Mouse (Mus musculus): ENCODE measurements around the gene Car6. TPM values are rescaled to one million over a fixed set of nuclear protein-coding genes. Genes with fewer than 3 reads are reported as not detected.

The Car6 gene
- total and polyA plus RNA-seq, 3 experiments, result not detected

DNA sequence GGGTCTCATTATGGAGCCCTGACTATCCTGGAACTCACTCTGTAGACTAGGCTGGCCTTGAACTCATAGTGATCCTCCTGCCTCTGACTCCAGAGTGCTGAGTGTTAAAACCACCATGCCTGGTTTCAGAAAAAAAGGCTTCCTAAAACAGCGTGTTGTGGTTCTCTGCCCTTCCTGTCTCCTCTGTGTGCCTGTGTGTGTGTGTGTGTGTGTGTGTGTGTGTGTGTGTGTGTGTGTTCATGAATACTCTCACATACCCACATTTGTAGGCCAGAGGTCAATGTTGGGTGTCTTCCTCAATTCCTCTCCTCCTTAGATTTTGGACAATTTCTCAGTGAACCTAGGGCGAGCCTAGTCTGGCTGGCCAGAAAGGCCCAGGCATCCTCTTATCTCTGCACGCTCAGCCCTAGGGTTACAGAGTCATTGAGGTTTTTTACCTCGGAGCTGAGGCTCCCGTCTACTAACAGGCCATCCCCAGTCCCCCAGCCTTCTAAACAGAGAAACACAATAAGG lies 16.0 kb upstream of the Car6 start:
- TF ChIP-seq PAX5 (IDR thresholded peaks at IDR 0.05; ENCODE audit: low read length), result no peak
- no peak for TF ChIP-seq USF1 (IDR thresholded peaks at IDR 0.05; ENCODE audit: low read depth, low read length)
- no peak for TF ChIP-seq NRF1 (IDR thresholded peaks at IDR 0.05; ENCODE audit: low read depth, low read length)
- TF ChIP-seq CTCF (conservative IDR thresholded peaks at IDR 0.05 in 1 of 2, IDR thresholded peaks at IDR 0.05 in 1 of 2; ENCODE audit: low read depth in 2 of 2, low read length in 2 of 2), result no peak
- TF ChIP-seq TCF12 (IDR thresholded peaks at IDR 0.05; ENCODE audit: low read depth, low read length), result no peak
- no peak for TF ChIP-seq POLR2AphosphoS2 (IDR thresholded peaks at IDR 0.05; ENCODE audit: low read depth, low read length)
- no peak for TF ChIP-seq SMC3 (IDR thresholded peaks at IDR 0.05; ENCODE audit: low read depth, low read length)
- TF ChIP-seq MAZ (IDR thresholded peaks at IDR 0.05; ENCODE audit: low read depth, low read length), result no peak
- peaks cover 7 to 10% of the 10 kb centered on the region in 2 experiments for H3K4me1 ChIP-seq (ENCODE audit: control insufficient read depth in 1 of 2, insufficient read depth in 2 of 2)
- dilution Hi-C loops (cut with MboI; ENCODE audit: extremely low pct_ligation_motif_present, extremely low pct_unique_long_range_greater_than_20kb, low sequenced_read_pairs) (no loop called here), in situ Hi-C loops (cut with MboI; ENCODE audit: low pct_ligation_motif_present, low pct_unique_long_range_greater_than_20kb, low sequenced_read_pairs) (loop anchor here (5.0 kb wide), 1 partner anchor 80 kb away; no protein-coding TSS in a partner anchor)
- H3K79me2 ChIP-seq (replicated peaks; ENCODE audit: control insufficient read depth, extremely low read depth, insufficient read depth, poor library complexity, severe bottlenecking), result no peaks in the 10 kb centered on the region
- H3K9me3 ChIP-seq (replicated peaks; ENCODE audit: low read length), result no peaks in the 10 kb centered on the region
- H3K27ac ChIP-seq (ENCODE audit: insufficient read depth, low read depth), result no peak overlapping the region
- DNase-seq (ENCODE audit: extremely low read depth), result no peak
- no peak overlapping the region for H3K4me3 ChIP-seq (replicated peaks in 1 of 3; ENCODE audit: low read depth in 2 of 3, low read length in 2 of 3, poor library complexity in 1 of 3)
- no peaks in the 10 kb centered on the region for H3K27me3 ChIP-seq (replicated peaks)
- H3K4me2 ChIP-seq (ENCODE audit: insufficient read depth, low read depth, poor library complexity, severe bottlenecking), result no peak overlapping the region
- H3K36me3 ChIP-seq (replicated peaks in 1 of 2; ENCODE audit: control insufficient read depth in 1 of 2, insufficient read depth in 1 of 2, low read length in 1 of 2), result no peaks in the 10 kb centered on the region
- no peak overlapping the region for H3K9ac ChIP-seq (ENCODE audit: insufficient read depth, low read depth)

GRCm38 (mm10) chr4:150216423-150216822 lies 15.3 kb upstream of the Car6 start:
- in situ Hi-C loops (cut with MboI; ENCODE audit: low pct_ligation_motif_present, low pct_unique_long_range_greater_than_20kb, low sequenced_read_pairs) (loop anchor here (5.0 kb wide), 1 partner anchor 79 kb away; no protein-coding TSS in a partner anchor), dilution Hi-C loops (cut with MboI; ENCODE audit: extremely low pct_ligation_motif_present, extremely low pct_unique_long_range_greater_than_20kb, low sequenced_read_pairs) (no loop called here)
- peaks cover 7 to 13% of the 10 kb centered on the region in 2 experiments for H3K4me1 ChIP-seq (ENCODE audit: control insufficient read depth in 1 of 2, insufficient read depth in 2 of 2)

GRCm38 (mm10) chr4:150213910-150214309 lies 12.8 kb upstream of the Car6 start:
- no peak for DNase-seq (ENCODE audit: extremely low read depth)
- TF ChIP-seq SIN3A (IDR thresholded peaks at IDR 0.05; ENCODE audit: low read length), result no peak
- no peak for TF ChIP-seq USF2 (conservative IDR thresholded peaks at IDR 0.05; ENCODE audit: low read depth, low read length)
- TF ChIP-seq HCFC1 (IDR thresholded peaks at IDR 0.05; ENCODE audit: low read depth, low read length), result no peak
- TF ChIP-seq UBTF (IDR thresholded peaks at IDR 0.05; ENCODE audit: low read depth, low read length), result no peak
- TF ChIP-seq PAX5 (IDR thresholded peaks at IDR 0.05; ENCODE audit: low read length), result no peak
- no peak for TF ChIP-seq MAFK (IDR thresholded peaks at IDR 0.05; ENCODE audit: insufficient replicate concordance, low read length)
- no peak for TF ChIP-seq NRF1 (IDR thresholded peaks at IDR 0.05; ENCODE audit: low read depth, low read length)
- no peak for TF ChIP-seq CHD1 (IDR thresholded peaks at IDR 0.05; ENCODE audit: low read depth, low read length)
- TF ChIP-seq GABPA (IDR thresholded peaks at IDR 0.05; ENCODE audit: insufficient replicate concordance, low read depth, low read length), result no peak
- no peak for TF ChIP-seq KAT2A (IDR thresholded peaks at IDR 0.05; ENCODE audit: insufficient replicate concordance, low read length)
- TF ChIP-seq RCOR1 (conservative IDR thresholded peaks at IDR 0.05; ENCODE audit: low read depth, low read length), result no peak
- TF ChIP-seq CTCF (conservative IDR thresholded peaks at IDR 0.05 in 1 of 2, IDR thresholded peaks at IDR 0.05 in 1 of 2; ENCODE audit: low read depth in 2 of 2, low read length in 2 of 2), result peak; percentile 35 to 59
- no peak for TF ChIP-seq BHLHE40 (IDR thresholded peaks at IDR 0.05; ENCODE audit: low read depth, low read length)
- peak; percentile 35 for TF ChIP-seq SMC3 (IDR thresholded peaks at IDR 0.05; ENCODE audit: low read depth, low read length)
- no peak for TF ChIP-seq TCF12 (IDR thresholded peaks at IDR 0.05; ENCODE audit: low read depth, low read length)
- TF ChIP-seq MAX (IDR thresholded peaks at IDR 0.05; ENCODE audit: low read length), result no peak
- no peak for TF ChIP-seq TBP (conservative IDR thresholded peaks at IDR 0.05; ENCODE audit: low read depth, low read length)
- TF ChIP-seq MEF2A (IDR thresholded peaks at IDR 0.05; ENCODE audit: borderline replicate concordance, low read depth, low read length), result no peak
- Histone ChIP-seq H3K9me3 (replicated peaks; ENCODE audit: low read length) (no peaks in the 10 kb centered on the region), H3K79me2 (replicated peaks; ENCODE audit: control insufficient read depth, extremely low read depth, insufficient read depth, poor library complexity, severe bottlenecking) (no peaks in the 10 kb centered on the region), H3K4me2 (ENCODE audit: insufficient read depth, low read depth, poor library complexity, severe bottlenecking) (no peak overlapping the region), H3K27me3 (replicated peaks) (no peaks in the 10 kb centered on the region), H3K4me1 (ENCODE audit: control insufficient read depth in 1 of 2, insufficient read depth in 2 of 2) (peaks cover 7 to 13% of the 10 kb centered on the region in 2 experiments), H3K27ac (ENCODE audit: insufficient read depth, low read depth) (no peak overlapping the region), H3K9ac (ENCODE audit: insufficient read depth, low read depth) (no peak overlapping the region), H3K36me3 (replicated peaks in 1 of 2; ENCODE audit: control insufficient read depth in 1 of 2, insufficient read depth in 1 of 2, low read length in 1 of 2) (no peaks in the 10 kb centered on the region), H3K4me3 (replicated peaks in 1 of 3; ENCODE audit: low read depth in 2 of 3, low read length in 2 of 3, poor library complexity in 1 of 3) (no peak overlapping the region)
- in situ Hi-C loops (cut with MboI; ENCODE audit: low pct_ligation_motif_present, low pct_unique_long_range_greater_than_20kb, low sequenced_read_pairs) (no loop called here), dilution Hi-C loops (cut with MboI; ENCODE audit: extremely low pct_ligation_motif_present, extremely low pct_unique_long_range_greater_than_20kb, low sequenced_read_pairs) (no loop called here)

More at GRCm38 (mm10) chr4:150216423-150216822, 15.3 kb upstream of the Car6 start:
- Histone ChIP-seq H3K79me2 (replicated peaks; ENCODE audit: control insufficient read depth, extremely low read depth, insufficient read depth, poor library complexity, severe bottlenecking) (no peaks in the 10 kb centered on the region), H3K4me2 (ENCODE audit: insufficient read depth, low read depth, poor library complexity, severe bottlenecking) (no peak overlapping the region), H3K36me3 (replicated peaks in 1 of 2; ENCODE audit: control insufficient read depth in 1 of 2, insufficient read depth in 1 of 2, low read length in 1 of 2) (no peaks in the 10 kb centered on the region), H3K9me3 (replicated peaks; ENCODE audit: low read length) (no peaks in the 10 kb centered on the region), H3K4me3 (replicated peaks in 1 of 3; ENCODE audit: low read depth in 2 of 3, low read length in 2 of 3, poor library complexity in 1 of 3) (no peak overlapping the region), H3K27ac (ENCODE audit: insufficient read depth, low read depth) (no peak overlapping the region), H3K9ac (ENCODE audit: insufficient read depth, low read depth) (no peak overlapping the region), H3K27me3 (replicated peaks) (no peaks in the 10 kb centered on the region)
- no peak for DNase-seq (ENCODE audit: extremely low read depth)
- no peak for TF ChIP-seq PAX5 (IDR thresholded peaks at IDR 0.05; ENCODE audit: low read length)
- TF ChIP-seq MXI1 (IDR thresholded peaks at IDR 0.05; ENCODE audit: low read depth, low read length), result no peak
- TF ChIP-seq ZC3H11A (IDR thresholded peaks at IDR 0.05; ENCODE audit: low read depth, low read length), result no peak
- TF ChIP-seq KAT2A (IDR thresholded peaks at IDR 0.05; ENCODE audit: insufficient replicate concordance, low read length), result no peak
- no peak for TF ChIP-seq TCF12 (IDR thresholded peaks at IDR 0.05; ENCODE audit: low read depth, low read length)
- TF ChIP-seq NELFE (IDR thresholded peaks at IDR 0.05; ENCODE audit: low read depth, low read length), result no peak
- no peak for TF ChIP-seq NRF1 (IDR thresholded peaks at IDR 0.05; ENCODE audit: low read depth, low read length)
- no peak for TF ChIP-seq MAX (IDR thresholded peaks at IDR 0.05; ENCODE audit: low read length)
